Mouse (Mus musculus) MEL (cell line): ENCODE measurements around the gene Lamtor1. TPM values are rescaled to one million over a fixed set of nuclear protein-coding genes. Genes with fewer than 3 reads are reported as not detected.

ENCODE experiments used
- DNase-seq: peaks from one replicate; pipeline ENCODE4 v3.0.0; 2011; ENCODE audit warnings: low read depth, low spot score
- H3K27ac ChIP-seq: 2 replicates; pipeline ENCODE4 v1.5.1; 2012; ENCODE audit warnings: low read depth, mild to moderate bottlenecking, control low read depth, low read length, moderate library complexity; ENCODE audit not compliant: control insufficient read depth
- H3K27me3 ChIP-seq, 2 experiments: fragments of 150-350 bp in 1 of 2; sonication (generic) in 1 of 2; 2 replicates each; pipeline ENCODE4 v1.6.1; 2012; ENCODE audit warnings: low read length in 2 of 2, mild to moderate bottlenecking in 2 of 2, improper control_type of control experiment in 1 of 2, moderate library complexity in 1 of 2; ENCODE audit not compliant: insufficient read depth in 2 of 2, control insufficient read depth in 1 of 2
- H3K36me3 ChIP-seq, 2 experiments: 2 replicates each; pipeline ENCODE4 v1.6.1; 2012 to 2014; ENCODE audit warnings: low read length in 2 of 2, improper control_type of control experiment in 1 of 2, inconsistent platforms in 1 of 2, mild to moderate bottlenecking in 1 of 2; ENCODE audit not compliant: insufficient read depth in 2 of 2, control insufficient read depth in 1 of 2
- H3K4me1 ChIP-seq, 2 experiments: fragments of 150-350 bp in 1 of 2; sonication (generic) in 1 of 2; 2 replicates each; pipeline ENCODE4 v1.6.1; 2012; ENCODE audit warnings: low read length in 2 of 2, improper control_type of control experiment in 1 of 2, mild to moderate bottlenecking in 1 of 2; ENCODE audit not compliant: insufficient read depth in 2 of 2, control insufficient read depth in 1 of 2
- H3K4me3 ChIP-seq, 2 experiments: fragments of 150-350 bp in 1 of 2; sonication (generic) in 1 of 2; 2 replicates each; pipeline ENCODE4 v1.5.1; 2012; ENCODE audit warnings: low read depth in 2 of 2, low read length in 2 of 2, mild to moderate bottlenecking in 2 of 2, moderate library complexity in 2 of 2, control low read depth in 1 of 2, improper control_type of control experiment in 1 of 2; ENCODE audit not compliant: control insufficient read depth in 1 of 2, insufficient read depth in 1 of 2
- H3K79me2 ChIP-seq: 2 replicates; pipeline ENCODE4 v1.6.1; 2012; ENCODE audit warnings: mild to moderate bottlenecking, low read length, moderate library complexity; ENCODE audit not compliant: control insufficient read depth, poor library complexity, insufficient read depth
- H3K9ac ChIP-seq: 2 replicates; pipeline ENCODE4 v1.6.1; 2012; ENCODE audit warnings: low read depth, mild to moderate bottlenecking, control low read depth, low read length, moderate library complexity; ENCODE audit not compliant: control insufficient read depth, poor library complexity, severe bottlenecking
- H3K9me3 ChIP-seq: fragments of 150-350 bp; sonication (generic); replicated peaks from 2 replicates; pipeline ENCODE4 v1.6.1; 2012; ENCODE audit warnings: mild to moderate bottlenecking, low read length, improper control_type of control experiment, moderate library complexity; ENCODE audit not compliant: insufficient read depth
- CHD2 ChIP-seq: IDR thresholded peaks from 2 replicates; pipeline ENCODE4 v1.6.1; 2011; ENCODE audit warnings: low read length, improper control_type of control experiment
- EP300 ChIP-seq, 2 experiments: IDR thresholded peaks; 2 replicates each; pipeline ENCODE4 v1.6.1; 2011; ENCODE audit warnings: improper control_type of control experiment in 2 of 2, low read length in 2 of 2, low read depth in 1 of 2, mild to moderate bottlenecking in 1 of 2
- GATA1 ChIP-seq: IDR thresholded peaks from 2 replicates; pipeline ENCODE4 v1.6.1; 2011; ENCODE audit warnings: low read depth, low read length, improper control_type of control experiment
- RCOR1 ChIP-seq: IDR thresholded peaks from 2 replicates; pipeline ENCODE4 v1.6.1; 2012; ENCODE audit warnings: low read depth, mild to moderate bottlenecking, inconsistent platforms, low read length, improper control_type of control experiment
- TBP ChIP-seq: IDR thresholded peaks from 2 replicates; pipeline ENCODE4 v1.8.0; 2011; ENCODE audit warnings: low read depth, low read length, improper control_type of control experiment
- TCF12 ChIP-seq: IDR thresholded peaks from 2 replicates; pipeline ENCODE4 v1.6.1; 2014; ENCODE audit warnings: low read depth, mild to moderate bottlenecking, inconsistent platforms, low read length, improper control_type of control experiment, moderate library complexity
- UBTF ChIP-seq: IDR thresholded peaks from 2 replicates; pipeline ENCODE4 v1.6.1; 2012; ENCODE audit warnings: low read depth, mild to moderate bottlenecking, inconsistent platforms, low read length, improper control_type of control experiment, moderate library complexity, borderline replicate concordance; ENCODE audit not compliant: insufficient read depth
- ZKSCAN1 ChIP-seq: IDR thresholded peaks from 2 replicates; pipeline ENCODE4 v1.6.1; 2012; ENCODE audit warnings: low read depth, mild to moderate bottlenecking, inconsistent platforms, low read length, improper control_type of control experiment, moderate library complexity
- polyA plus RNA-seq, 2 experiments: library from polyadenylated mRNA; stranded (reverse) in 1 of 2; unstranded in 1 of 2; fragments of >175 nt in 1 of 2; fragments of >200 nt in 1 of 2; gene quantifications; 2 replicates each; pipeline versions ENCODE4 v1.2.1 to v1.2.4; 2012; ENCODE audit warnings: low replicate concordance in 2 of 2, low read depth in 1 of 2; ENCODE audit not compliant: insufficient read length in 2 of 2, insufficient read depth in 1 of 2, missing spikeins in 1 of 2
- total RNA-seq: library from RNA; depleted of rRNA; stranded (reverse); fragments of 300-350 nt; gene quantifications from 2 replicates; pipeline ENCODE4 v1.2.3, GENCODE M21; 2012

Lamtor1 gene
- total and polyA plus RNA-seq, 3 experiments: 79.5 to 115 TPM; not detected in 1

GRCm38 (mm10) chr7:101955862-101956261 is 50.2 kb downstream of the Lamtor1 start:
- Histone ChIP-seq H3K27ac (peak overlapping the region; percentile 5; the same call in 1 of the 2 replicates), H3K9me3 (no peaks in the 10 kb centered on the region), H3K27me3 (no peaks in the 10 kb centered on the region), H3K4me1 (peaks cover 15 to 22% of the 10 kb centered on the region in 2 experiments), H3K4me3 (no peak overlapping the region), H3K36me3 (peaks cover 0 to 23% of the 10 kb centered on the region in 2 experiments; a peak in 2 of 4 replicates), H3K9ac (no peak overlapping the region), H3K79me2 (peaks cover 18% of the 10 kb centered on the region)
- no peak for TF ChIP-seq ZKSCAN1
- peak; percentile 52; the same call in 1 of the 2 replicates for TF ChIP-seq TBP
- peak; percentile 42 for DNase-seq

GRCm38 (mm10) chr7:101956481-101956880 is 50.8 kb downstream of the Lamtor1 start:
- TF ChIP-seq GATA1: peak; percentile 34; the same call in 1 of the 2 replicates
- TF ChIP-seq EP300 (IDR thresholded peaks at IDR 0.05; ENCODE audit: low read depth in 1 of 2, low read length in 2 of 2): peak in 1 of 2 experiments; percentile 41; a peak in 1 of 4 replicates
- no peak for TF ChIP-seq UBTF
- no peak for TF ChIP-seq TBP
- H3K9me3 ChIP-seq: no peaks in the 10 kb centered on the region
- no peak overlapping the region for H3K9ac ChIP-seq
- peak overlapping the region; percentile 5; the same call in 1 of the 2 replicates for H3K27ac ChIP-seq
- peak; percentile 77 for DNase-seq
- H3K4me1 ChIP-seq: peaks cover 15 to 22% of the 10 kb centered on the region in 2 experiments
- H3K27me3 ChIP-seq: no peaks in the 10 kb centered on the region
- no peak overlapping the region for H3K4me3 ChIP-seq
- peaks cover 0 to 23% of the 10 kb centered on the region in 2 experiments; a peak in 2 of 4 replicates for H3K36me3 ChIP-seq
- peaks cover 20% of the 10 kb centered on the region for H3K79me2 ChIP-seq

- TF ChIP-seq RCOR1 (no peak), CHD2 (no peak), TCF12 (no peak)
- Histone ChIP-seq H3K9me3 (no peaks in the 10 kb centered on the region), H3K4me3 (no peak overlapping the region), H3K79me2 (peaks cover 21% of the 10 kb centered on the region), H3K36me3 (peaks cover 0 to 23% of the 10 kb centered on the region in 2 experiments; a peak in 2 of 4 replicates), H3K27me3 (no peaks in the 10 kb centered on the region), H3K4me1 (peaks cover 15 to 20% of the 10 kb centered on the region in 2 experiments), H3K9ac (no peak overlapping the region), H3K27ac (0 out of 2 replicates have a peak overlapping the region, but pooled peaks have one; percentile 8)
- DNase-seq: no peak
Measured at GRCm38 (mm10) chr7:101956911-101957310, 51.2 kb downstream of the Lamtor1 start.
